Mouse (Mus musculus): ENCODE measurements around the gene Nrn1l. TPM values are rescaled to one million over a fixed set of nuclear protein-coding genes. Genes with fewer than 3 reads are reported as not detected.

The Nrn1l gene
- polyA plus RNA-seq (2016; fragmentation: Nextera tagmentation; extraction: Ambion mirVana), result 0.39 and 0.73 TPM in 2 replicates

DNA sequence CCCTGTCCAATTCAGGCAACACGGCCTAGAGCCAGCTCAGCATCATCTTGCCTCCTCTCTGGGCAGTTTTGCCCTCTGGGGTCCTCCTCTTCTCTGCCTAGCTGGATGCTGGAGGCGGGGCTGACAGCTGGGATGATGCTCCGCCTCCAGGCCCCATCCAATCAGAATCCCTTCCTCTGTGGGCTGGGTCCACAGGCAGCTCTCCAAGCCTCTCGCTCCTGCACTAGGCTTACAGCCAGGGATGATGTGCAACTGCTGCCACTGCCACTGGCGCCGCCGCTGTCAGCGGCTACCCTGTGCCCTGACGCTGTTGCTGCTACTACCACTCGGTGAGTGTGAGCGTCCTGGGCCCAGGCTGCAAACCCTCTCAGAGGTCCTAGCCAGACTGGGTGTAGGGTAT is at the start of gene Nrn1l:
Gene Nrn1l, plus strand, starts transcription at position 229 of the 400 bp plus-strand sequence.
- peak within 1 kb of the TSS; percentile 26 for H3K4me3 ChIP-seq
- 0 out of 2 replicates have a peak within 1 kb of the TSS, but pooled peaks have one; percentile 25 for H3K27ac ChIP-seq

DNA sequence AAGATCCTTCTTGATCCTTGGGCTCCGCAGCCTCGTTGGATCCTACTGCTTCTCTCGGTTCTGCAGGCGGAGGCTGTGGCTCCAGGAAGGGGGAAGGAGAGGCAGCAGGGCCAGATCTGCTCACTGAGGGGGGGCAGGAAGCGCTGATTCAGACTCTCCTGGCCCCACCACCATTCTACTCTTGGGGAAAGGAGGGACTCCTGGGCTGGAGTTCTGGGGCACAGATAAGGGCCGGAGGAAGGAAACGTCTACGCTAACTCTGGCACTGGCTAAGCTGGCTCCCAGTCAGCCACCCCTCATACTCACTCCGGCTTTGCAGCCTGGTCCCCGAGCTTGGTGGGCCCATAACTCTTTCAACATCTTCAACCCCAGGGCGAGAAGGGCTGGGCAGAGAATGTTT is 46.7 kb upstream of the Nrn1l start:
- 91% methylated on average over 11 of the region's 11 CpGs for WGBS
- no peaks in the 10 kb centered on the region for H3K27me3 ChIP-seq (ENCODE audit: insufficient read depth, poor library complexity, severe bottlenecking)
- peaks cover 83% of the 10 kb centered on the region for H3K36me3 ChIP-seq
- H3K4me1 ChIP-seq (replicated peaks), result peaks cover 11% of the 10 kb centered on the region
- no peak for DNase-seq (ENCODE audit: low spot score)
- H3K9me3 ChIP-seq, result no peaks in the 10 kb centered on the region
- no peak overlapping the region for H3K4me3 ChIP-seq
- no peak overlapping the region for H3K27ac ChIP-seq

More for the DNA sequence above, at the start of gene Nrn1l:
- Histone ChIP-seq H3K27me3 (ENCODE audit: insufficient read depth, poor library complexity, severe bottlenecking) (no peaks in the 10 kb centered on the region), H3K9me3 (no peaks in the 10 kb centered on the region), H3K4me1 (replicated peaks) (peaks cover 13% of the 10 kb centered on the region), H3K36me3 (peaks cover 62% of the 10 kb centered on the region)
- DNase-seq (ENCODE audit: low spot score), result peak; percentile 77
- 4% methylated on average over 11 of the region's 11 CpGs for WGBS

DNA sequence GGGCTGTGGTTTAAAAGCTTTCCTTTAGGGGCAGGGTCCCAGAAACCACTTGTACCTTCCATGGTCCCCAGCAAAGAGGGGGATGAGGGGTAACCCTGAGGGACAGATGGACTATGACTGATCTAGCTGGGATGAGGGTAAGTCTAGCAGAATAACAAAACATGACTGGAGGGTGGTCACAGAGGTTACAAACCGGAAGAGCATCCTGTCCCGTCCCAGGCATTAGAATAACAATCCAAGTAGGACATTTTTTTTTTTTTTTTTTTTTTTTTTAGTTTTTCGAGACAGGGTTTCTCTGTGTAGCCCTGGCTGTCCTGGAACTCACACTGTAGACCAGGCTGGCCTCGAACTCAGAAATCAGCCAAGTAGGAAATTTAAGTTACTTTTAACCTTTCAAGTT is 43.4 kb upstream of the Nrn1l start:
- Histone ChIP-seq H3K4me3 (0 out of 2 replicates have a peak overlapping the region, but pooled peaks have one; percentile 84), H3K36me3 (peaks cover 50% of the 10 kb centered on the region), H3K27me3 (ENCODE audit: insufficient read depth, poor library complexity, severe bottlenecking) (no peaks in the 10 kb centered on the region), H3K27ac (no peak overlapping the region), H3K4me1 (replicated peaks) (peaks cover 17% of the 10 kb centered on the region), H3K9me3 (no peaks in the 10 kb centered on the region)
- 83% methylated on average over 4 of the region's 4 CpGs for WGBS
- no peak for DNase-seq (ENCODE audit: low spot score)

DNA sequence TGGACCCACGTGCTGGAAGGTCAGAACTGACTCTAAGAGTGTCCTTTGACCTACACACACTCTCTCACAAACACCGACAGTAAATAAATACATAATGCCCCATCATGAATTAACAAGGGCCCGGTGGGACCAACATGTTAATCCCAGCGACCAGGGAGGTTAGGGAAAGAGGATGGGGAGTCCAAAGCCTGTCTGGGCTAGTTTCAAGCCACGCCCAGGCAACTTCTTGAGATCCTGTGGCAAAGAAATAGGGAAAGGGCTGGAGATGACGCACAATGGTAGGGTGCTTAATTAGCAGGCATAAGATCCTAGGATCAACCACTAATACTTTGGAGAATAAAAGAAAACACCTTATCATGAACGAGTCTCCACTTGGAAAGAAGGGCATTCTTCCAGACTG is 42.8 kb upstream of the Nrn1l start:
- 79% methylated on average over 7 of the region's 7 CpGs for WGBS
- no peaks in the 10 kb centered on the region for H3K27me3 ChIP-seq (ENCODE audit: insufficient read depth, poor library complexity, severe bottlenecking)
- H3K27ac ChIP-seq, result no peak overlapping the region; the same call in 1 of the 2 replicates
- peak overlapping the region; percentile 84 for H3K4me3 ChIP-seq
- peaks cover 44% of the 10 kb centered on the region for H3K36me3 ChIP-seq
- H3K4me1 ChIP-seq (replicated peaks), result peaks cover 20% of the 10 kb centered on the region
- DNase-seq (ENCODE audit: low spot score), result no peak
- no peaks in the 10 kb centered on the region for H3K9me3 ChIP-seq

DNA sequence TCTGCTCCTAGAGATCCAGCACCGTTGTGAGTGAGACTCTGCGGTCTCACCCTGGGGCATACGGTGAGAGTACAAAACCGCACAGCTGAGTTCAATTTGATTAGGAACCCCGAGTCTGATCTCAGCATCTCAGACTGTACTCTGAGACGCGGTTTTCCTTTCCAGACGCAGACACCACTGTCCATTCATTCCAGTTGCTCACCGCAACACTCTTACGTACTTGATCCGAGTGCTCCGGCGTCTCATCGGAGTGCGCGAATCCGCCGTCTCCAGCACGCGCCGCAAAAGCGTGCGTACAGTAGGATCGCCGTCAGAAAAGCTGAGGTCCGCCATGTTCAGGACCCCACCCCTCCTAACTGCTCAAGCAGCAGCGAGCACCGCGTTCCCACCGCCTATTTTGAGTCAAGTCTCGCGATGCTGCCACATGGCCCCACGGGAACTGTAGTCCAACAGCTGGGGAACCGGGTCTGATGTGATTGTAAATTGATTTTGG is 41.7 kb upstream of the Nrn1l start:
- peak; percentile 93 for DNase-seq (ENCODE audit: low spot score)
- no peaks in the 10 kb centered on the region for H3K9me3 ChIP-seq
- H3K27me3 ChIP-seq (ENCODE audit: insufficient read depth, poor library complexity, severe bottlenecking), result no peaks in the 10 kb centered on the region
- H3K4me1 ChIP-seq (replicated peaks), result peaks cover 31% of the 10 kb centered on the region
- H3K36me3 ChIP-seq, result peaks cover 33% of the 10 kb centered on the region
- H3K27ac ChIP-seq, result peak overlapping the region; percentile 89
- WGBS, result under 1% methylated on average over 34 of the region's 34 CpGs
- H3K4me3 ChIP-seq, result peak overlapping the region; percentile 84

DNA sequence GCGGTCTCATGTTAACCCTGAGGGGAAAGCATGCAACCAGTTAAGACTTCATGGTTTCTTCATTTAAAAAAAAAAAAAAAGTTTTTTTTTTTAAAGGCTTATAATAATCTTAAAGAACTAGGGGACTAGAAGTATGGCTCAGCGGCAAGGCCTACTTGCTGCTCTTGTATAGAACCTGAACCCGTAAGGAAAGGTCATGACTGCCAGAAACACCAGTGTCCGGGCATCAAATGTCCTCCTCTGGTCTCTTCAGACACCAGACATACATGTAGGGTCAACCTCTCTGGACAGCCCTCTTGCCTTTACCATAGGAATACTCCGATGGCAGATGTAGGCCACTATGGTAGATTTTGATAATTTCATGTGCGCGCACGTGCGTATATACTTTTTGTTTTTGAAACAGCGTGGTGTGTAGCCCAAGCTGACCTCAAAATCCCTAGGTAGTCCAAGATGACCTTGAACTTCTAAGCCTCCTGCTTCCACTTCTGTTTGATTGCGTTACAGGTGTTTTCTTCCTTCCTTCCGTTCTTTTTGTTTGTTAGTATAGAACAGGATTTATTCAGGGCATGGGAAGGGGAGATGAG is 41.1 kb upstream of the Nrn1l start:
- Histone ChIP-seq H3K36me3 (peaks cover 30% of the 10 kb centered on the region), H3K27me3 (ENCODE audit: insufficient read depth, poor library complexity, severe bottlenecking) (no peaks in the 10 kb centered on the region), H3K9me3 (no peaks in the 10 kb centered on the region), H3K27ac (peak overlapping the region; percentile 89; the same call in 1 of the 2 replicates), H3K4me1 (replicated peaks) (peaks cover 37% of the 10 kb centered on the region), H3K4me3 (peak overlapping the region; percentile 84)
- 81% methylated on average over 12 of the region's 12 CpGs for WGBS
- peak; percentile 15 for DNase-seq (ENCODE audit: low spot score)

DNA sequence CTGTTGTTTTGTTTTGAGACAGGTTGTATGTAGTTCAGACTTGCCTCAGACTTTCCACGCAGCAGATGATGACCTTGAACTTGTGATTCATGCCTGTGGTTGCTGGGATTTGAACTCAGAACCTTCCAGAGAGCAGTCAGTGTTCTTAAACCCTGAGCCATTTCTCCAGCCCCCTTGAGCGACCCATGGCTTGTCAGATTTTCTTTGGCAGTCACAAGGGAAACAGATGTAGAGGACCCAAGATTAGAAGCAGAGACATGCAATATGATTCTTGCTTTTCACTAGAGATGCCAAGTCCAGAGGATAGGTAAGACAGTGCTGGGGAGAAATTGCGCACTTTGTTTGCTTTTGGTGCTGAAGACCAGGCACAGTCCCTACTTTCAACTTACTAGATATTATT is 40.2 kb upstream of the Nrn1l start, which contains the start of gene Cenpt:
Gene Cenpt, minus strand, starts transcription at position 101 of the 400 bp plus-strand sequence.
- peak within 1 kb of the TSS; percentile 84; the same call in 1 of the 2 replicates for H3K4me3 ChIP-seq
- no peaks in the 10 kb centered on the region for H3K9me3 ChIP-seq
- no peaks in the 10 kb centered on the region for H3K27me3 ChIP-seq (ENCODE audit: insufficient read depth, poor library complexity, severe bottlenecking)
- H3K4me1 ChIP-seq (replicated peaks), result peaks cover 46% of the 10 kb centered on the region
- peaks cover 29% of the 10 kb centered on the region for H3K36me3 ChIP-seq
- no peak for DNase-seq (ENCODE audit: low spot score)
- no peak within 1 kb of the TSS for H3K27ac ChIP-seq
- WGBS, result 92% methylated on average over 3 of the region's 3 CpGs

DNA sequence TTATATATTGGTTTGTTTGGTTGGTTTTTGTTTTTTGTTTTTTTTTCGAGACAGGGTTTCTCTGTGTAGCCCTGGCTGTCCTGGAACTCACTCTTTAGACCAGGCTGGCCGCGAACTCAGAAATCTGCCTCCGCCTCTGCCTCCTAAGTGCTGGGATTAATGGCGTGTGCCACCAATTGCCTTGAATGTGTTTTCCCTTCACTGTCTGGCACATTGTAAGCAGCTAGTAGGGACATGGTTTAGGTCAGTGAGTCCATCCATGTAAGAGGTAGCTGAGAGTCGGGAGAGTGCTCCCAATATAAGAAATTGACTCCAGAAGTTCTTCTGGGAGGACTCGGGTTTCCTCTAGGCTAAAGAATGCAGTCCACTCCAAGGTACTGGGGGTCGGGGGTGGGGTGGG is 39.1 kb upstream of the Nrn1l start:
- no peaks in the 10 kb centered on the region for H3K9me3 ChIP-seq
- H3K4me3 ChIP-seq, result peak overlapping the region; percentile 78
- H3K36me3 ChIP-seq, result peaks cover 26% of the 10 kb centered on the region
- DNase-seq (ENCODE audit: low spot score), result no peak
- H3K27me3 ChIP-seq (ENCODE audit: insufficient read depth, poor library complexity, severe bottlenecking), result no peaks in the 10 kb centered on the region
- peak overlapping the region; percentile 96 for H3K27ac ChIP-seq
- 26% methylated on average over 8 of the region's 8 CpGs for WGBS
- H3K4me1 ChIP-seq (replicated peaks), result peaks cover 57% of the 10 kb centered on the region

DNA sequence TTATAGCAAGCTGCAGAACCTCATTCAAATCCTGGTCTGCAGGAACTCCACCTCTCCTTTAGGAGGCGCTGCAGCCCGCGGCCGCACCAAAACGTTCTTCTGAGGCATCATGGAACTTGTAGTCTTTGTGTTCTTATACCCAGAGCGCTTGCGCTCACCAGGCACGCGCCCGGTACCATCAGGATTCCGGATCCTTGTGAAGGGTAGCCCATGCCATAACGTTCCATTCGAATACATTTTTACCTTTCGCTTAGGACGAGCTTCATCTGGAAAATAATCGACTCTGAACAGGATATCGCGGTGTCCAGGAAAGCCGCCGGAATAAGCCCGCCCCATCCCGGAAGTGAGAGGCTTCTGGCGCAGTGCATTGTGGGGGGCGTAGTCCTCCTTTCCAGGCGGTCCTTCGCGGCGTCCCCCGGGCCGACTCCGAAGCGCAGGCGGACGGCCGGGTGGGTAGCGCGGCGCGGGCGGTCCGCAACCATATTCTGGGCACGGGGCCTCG is 38.6 kb upstream of the Nrn1l start, which contains the start of gene Thap11:
Gene Thap11, plus strand, starts transcription at position 418 of the 502 bp plus-strand sequence.
- peak; percentile 95 for DNase-seq (ENCODE audit: low spot score)
- under 1% methylated on average over 43 of the region's 43 CpGs for WGBS
- Histone ChIP-seq H3K4me3 (peak within 1 kb of the TSS; percentile 78), H3K36me3 (peaks cover 21% of the 10 kb centered on the region), H3K27ac (peak within 1 kb of the TSS; percentile 96), H3K4me1 (replicated peaks) (peaks cover 62% of the 10 kb centered on the region), H3K27me3 (ENCODE audit: insufficient read depth, poor library complexity, severe bottlenecking) (no peaks in the 10 kb centered on the region), H3K9me3 (no peaks in the 10 kb centered on the region)

DNA sequence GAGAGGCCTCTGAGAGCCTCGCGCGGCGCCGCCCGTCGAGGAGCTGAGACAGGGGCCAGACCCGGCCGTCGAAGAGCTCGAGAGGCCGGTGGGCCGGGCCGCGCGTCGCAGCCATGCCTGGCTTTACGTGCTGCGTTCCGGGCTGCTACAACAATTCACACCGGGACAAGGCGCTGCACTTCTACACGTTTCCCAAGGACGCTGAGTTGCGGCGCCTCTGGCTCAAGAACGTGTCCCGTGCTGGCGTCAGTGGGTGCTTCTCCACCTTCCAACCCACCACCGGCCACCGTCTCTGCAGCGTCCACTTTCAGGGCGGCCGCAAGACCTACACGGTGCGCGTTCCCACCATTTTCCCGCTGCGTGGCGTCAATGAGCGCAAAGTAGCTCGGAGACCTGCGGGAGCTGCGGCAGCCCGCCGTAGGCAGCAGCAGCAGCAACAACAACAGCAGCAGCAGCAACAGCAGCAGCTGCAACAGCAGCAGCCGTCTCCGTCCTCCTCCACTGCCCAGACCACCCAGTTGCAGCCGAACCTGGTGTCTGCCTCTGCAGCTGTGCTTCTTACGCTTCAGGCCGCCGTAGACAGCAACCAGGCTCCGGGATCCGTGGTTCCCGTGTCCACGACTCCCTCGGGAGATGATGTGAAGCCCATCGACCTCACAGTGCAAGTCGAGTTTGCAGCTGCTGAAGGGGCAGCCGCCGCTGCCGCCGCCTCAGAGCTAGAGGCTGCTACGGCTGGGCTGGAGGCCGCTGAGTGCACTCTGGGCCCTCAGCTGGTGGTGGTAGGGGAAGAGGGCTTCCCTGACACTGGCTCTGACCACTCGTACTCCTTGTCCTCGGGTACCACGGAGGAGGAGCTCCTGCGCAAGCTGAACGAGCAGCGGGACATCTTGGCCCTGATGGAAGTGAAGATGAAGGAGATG is 37.9 kb upstream of the Nrn1l start:
- Histone ChIP-seq H3K9me3 (no peaks in the 10 kb centered on the region), H3K36me3 (peaks cover 19% of the 10 kb centered on the region), H3K4me3 (peak overlapping the region; percentile 78), H3K27me3 (ENCODE audit: insufficient read depth, poor library complexity, severe bottlenecking) (no peaks in the 10 kb centered on the region), H3K27ac (peak overlapping the region; percentile 96), H3K4me1 (replicated peaks) (peaks cover 66% of the 10 kb centered on the region)
- no peak for DNase-seq (ENCODE audit: low spot score)
- WGBS, result under 1% methylated on average over 71 of the region's 71 CpGs

DNA sequence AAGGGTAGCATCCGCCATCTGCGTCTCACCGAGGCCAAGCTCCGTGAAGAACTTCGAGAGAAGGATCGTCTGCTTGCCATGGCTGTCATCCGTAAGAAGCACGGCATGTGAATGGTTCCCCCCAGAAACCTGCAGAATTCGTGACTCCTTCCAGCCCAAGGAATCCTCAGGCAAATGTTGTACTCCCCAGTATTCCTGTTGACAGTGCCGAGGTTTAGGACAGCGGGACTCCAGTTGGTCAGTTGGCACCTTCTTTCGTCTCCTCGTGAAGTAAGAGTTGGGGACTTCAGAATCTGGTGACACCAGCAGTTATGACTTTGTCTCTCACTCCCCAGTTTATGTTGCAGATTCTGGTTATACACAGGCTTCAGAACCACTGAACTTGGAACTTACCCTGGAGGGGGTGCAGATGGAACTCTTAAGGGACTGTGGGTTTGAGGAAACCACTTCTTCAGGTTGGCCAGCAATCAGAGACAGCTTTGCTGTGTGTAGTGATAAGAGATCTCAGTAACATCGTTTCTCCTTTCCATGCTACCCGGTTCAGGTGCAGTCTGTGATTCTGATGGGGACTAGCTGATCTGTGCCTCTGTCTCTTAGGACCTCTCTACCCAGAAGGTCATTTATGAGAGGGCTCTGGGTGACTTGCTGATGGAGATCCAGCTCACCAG is 37.1 kb upstream of the Nrn1l start:
- H3K4me1 ChIP-seq (replicated peaks), result peaks cover 63% of the 10 kb centered on the region
- no peak for DNase-seq (ENCODE audit: low spot score)
- H3K9me3 ChIP-seq, result no peaks in the 10 kb centered on the region
- peaks cover 19% of the 10 kb centered on the region for H3K36me3 ChIP-seq
- peak overlapping the region; percentile 96 for H3K27ac ChIP-seq
- 23% methylated on average over 15 of the region's 15 CpGs for WGBS
- peak overlapping the region; percentile 78 for H3K4me3 ChIP-seq
- no peaks in the 10 kb centered on the region for H3K27me3 ChIP-seq (ENCODE audit: insufficient read depth, poor library complexity, severe bottlenecking)

DNA sequence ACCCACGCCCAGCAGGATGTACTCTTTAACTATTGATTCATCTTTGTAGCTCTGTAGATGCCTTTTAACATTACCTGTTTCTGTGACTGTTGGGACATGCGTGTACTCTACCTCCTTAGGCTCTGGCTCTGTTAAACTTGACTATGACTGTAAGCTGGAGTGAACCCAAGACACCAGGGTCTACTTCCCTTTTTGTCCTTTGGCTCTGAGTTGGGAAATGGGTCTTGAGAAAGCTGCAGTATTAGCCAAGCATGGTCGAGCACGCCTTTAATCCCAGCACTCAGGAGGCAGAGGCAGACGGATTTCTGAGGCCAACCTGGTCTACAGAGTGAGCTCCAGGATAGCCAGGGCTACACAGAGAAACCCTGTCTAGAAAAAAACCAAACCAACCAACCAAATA is 34.9 kb upstream of the Nrn1l start:
- peaks cover 79% of the 10 kb centered on the region for H3K4me1 ChIP-seq (replicated peaks)
- H3K27ac ChIP-seq, result no peak overlapping the region
- H3K27me3 ChIP-seq (ENCODE audit: insufficient read depth, poor library complexity, severe bottlenecking), result no peaks in the 10 kb centered on the region
- H3K9me3 ChIP-seq, result no peaks in the 10 kb centered on the region
- WGBS, result 88% methylated on average over 5 of the region's 5 CpGs
- no peak for DNase-seq (ENCODE audit: low spot score)
- H3K4me3 ChIP-seq, result peak overlapping the region; percentile 6; the same call in 1 of the 2 replicates
- peaks cover 24% of the 10 kb centered on the region for H3K36me3 ChIP-seq
